Mouse (Mus musculus): ENCODE results near the gene Cep19. TPM values are rescaled to one million over a fixed set of nuclear protein-coding genes. Genes with fewer than 3 reads are reported as not detected.

Cep19 gene
- polyA plus RNA-seq, 1 experiment = 13.0 TPM

GRCm38 (mm10) chr16:32098897-32099637 is 533 bp upstream of the Cep19 start:
- TF ChIP-seq CTCF (IDR thresholded peaks at IDR 0.05; ENCODE audit: low read depth, low read length) (no peak), EP300 (IDR thresholded peaks at IDR 0.05; ENCODE audit: insufficient read depth, low read depth, low read length) (no peak), POLR2A (IDR thresholded peaks at IDR 0.05; ENCODE audit: insufficient read depth, low read length) (no peak)
- Histone ChIP-seq H3K27me3 (ENCODE audit: control insufficient read depth, insufficient read depth, low read length, poor library complexity, severe bottlenecking) (no peaks in the 10 kb centered on the region), H3K27ac (ENCODE audit: insufficient read depth, low read length) (no peak overlapping the region), H3K4me1 (ENCODE audit: control insufficient read depth, insufficient read depth, low read length) (no peaks in the 10 kb centered on the region), H3K4me3 (ENCODE audit: low read depth, low read length) (peak overlapping the region; percentile 68), H3K9ac (ENCODE audit: low read depth, poor library complexity, severe bottlenecking) (peak overlapping the region; percentile 61), H3K36me3 (ENCODE audit: control insufficient read depth, insufficient read depth, low read length, poor library complexity, severe bottlenecking) (no peaks in the 10 kb centered on the region), H3K9me3 (replicated peaks; ENCODE audit: control insufficient read depth, insufficient read depth, low read length, poor library complexity, severe bottlenecking) (no peaks in the 10 kb centered on the region)

GRCm38 (mm10) chr16:32102295-32102694 is 2.7 kb downstream of the Cep19 start:
- no peaks in the 10 kb centered on the region for H3K27me3 ChIP-seq (ENCODE audit: control insufficient read depth, insufficient read depth, low read length, poor library complexity, severe bottlenecking)
- no peak overlapping the region for H3K4me3 ChIP-seq (ENCODE audit: low read depth, low read length)
- TF ChIP-seq CTCF (IDR thresholded peaks at IDR 0.05; ENCODE audit: low read depth, low read length) (no peak), EP300 (IDR thresholded peaks at IDR 0.05; ENCODE audit: insufficient read depth, low read depth, low read length) (no peak), POLR2A (IDR thresholded peaks at IDR 0.05; ENCODE audit: insufficient read depth, low read length) (no peak)
- H3K36me3 ChIP-seq (ENCODE audit: control insufficient read depth, insufficient read depth, low read length, poor library complexity, severe bottlenecking) = peaks cover 2% of the 10 kb centered on the region; the same call in 1 of the 2 replicates
- 0 out of 2 replicates have a peak, but pooled peaks cover 3% of the 10 kb centered on the region for H3K9me3 ChIP-seq (replicated peaks; ENCODE audit: control insufficient read depth, insufficient read depth, low read length, poor library complexity, severe bottlenecking)
- H3K27ac ChIP-seq (ENCODE audit: insufficient read depth, low read length) = no peak overlapping the region
- H3K4me1 ChIP-seq (ENCODE audit: control insufficient read depth, insufficient read depth, low read length) = no peaks in the 10 kb centered on the region
- no peak overlapping the region for H3K9ac ChIP-seq (ENCODE audit: low read depth, poor library complexity, severe bottlenecking)

GRCm38 (mm10) chr16:32105698-32106097 is 6.1 kb downstream of the Cep19 start:
- H3K27me3 ChIP-seq (ENCODE audit: control insufficient read depth, insufficient read depth, low read length, poor library complexity, severe bottlenecking) = no peaks in the 10 kb centered on the region
- no peak overlapping the region for H3K9ac ChIP-seq (ENCODE audit: low read depth, poor library complexity, severe bottlenecking)
- H3K9me3 ChIP-seq (replicated peaks; ENCODE audit: control insufficient read depth, insufficient read depth, low read length, poor library complexity, severe bottlenecking) = 0 out of 2 replicates have a peak, but pooled peaks cover 3% of the 10 kb centered on the region
- peaks cover 5% of the 10 kb centered on the region; the same call in 1 of the 2 replicates for H3K36me3 ChIP-seq (ENCODE audit: control insufficient read depth, insufficient read depth, low read length, poor library complexity, severe bottlenecking)
- no peak overlapping the region for H3K27ac ChIP-seq (ENCODE audit: insufficient read depth, low read length)
- H3K4me1 ChIP-seq (ENCODE audit: control insufficient read depth, insufficient read depth, low read length) = no peaks in the 10 kb centered on the region
- H3K4me3 ChIP-seq (ENCODE audit: low read depth, low read length) = no peak overlapping the region
- peak; percentile 46 for TF ChIP-seq CTCF (IDR thresholded peaks at IDR 0.05; ENCODE audit: low read depth, low read length)
- TF ChIP-seq POLR2A (IDR thresholded peaks at IDR 0.05; ENCODE audit: insufficient read depth, low read length) = no peak
- TF ChIP-seq EP300 (IDR thresholded peaks at IDR 0.05; ENCODE audit: insufficient read depth, low read depth, low read length) = no peak

GRCm38 (mm10) chr16:32107342-32108045 is 7.9 kb downstream of the Cep19 start:
- Histone ChIP-seq H3K4me1 (ENCODE audit: control insufficient read depth, insufficient read depth, low read length) (peaks cover under 1% of the 10 kb centered on the region), H3K9ac (ENCODE audit: low read depth, poor library complexity, severe bottlenecking) (no peak overlapping the region), H3K27ac (ENCODE audit: insufficient read depth, low read length) (no peak overlapping the region), H3K9me3 (replicated peaks; ENCODE audit: control insufficient read depth, insufficient read depth, low read length, poor library complexity, severe bottlenecking) (0 out of 2 replicates have a peak, but pooled peaks cover 3% of the 10 kb centered on the region), H3K4me3 (ENCODE audit: low read depth, low read length) (no peak overlapping the region), H3K27me3 (ENCODE audit: control insufficient read depth, insufficient read depth, low read length, poor library complexity, severe bottlenecking) (no peaks in the 10 kb centered on the region), H3K36me3 (ENCODE audit: control insufficient read depth, insufficient read depth, low read length, poor library complexity, severe bottlenecking) (peaks cover 5% of the 10 kb centered on the region; the same call in 1 of the 2 replicates)
- TF ChIP-seq CTCF (IDR thresholded peaks at IDR 0.05; ENCODE audit: low read depth, low read length) (no peak), POLR2A (IDR thresholded peaks at IDR 0.05; ENCODE audit: insufficient read depth, low read length) (no peak), EP300 (IDR thresholded peaks at IDR 0.05; ENCODE audit: insufficient read depth, low read depth, low read length) (no peak)

GRCm38 (mm10) chr16:32108170-32108569 is 8.6 kb downstream of the Cep19 start:
- TF ChIP-seq CTCF (IDR thresholded peaks at IDR 0.05; ENCODE audit: low read depth, low read length) (peak; percentile 56), EP300 (IDR thresholded peaks at IDR 0.05; ENCODE audit: insufficient read depth, low read depth, low read length) (no peak), POLR2A (IDR thresholded peaks at IDR 0.05; ENCODE audit: insufficient read depth, low read length) (no peak)
- Histone ChIP-seq H3K4me1 (ENCODE audit: control insufficient read depth, insufficient read depth, low read length) (peaks cover 2% of the 10 kb centered on the region), H3K9me3 (replicated peaks; ENCODE audit: control insufficient read depth, insufficient read depth, low read length, poor library complexity, severe bottlenecking) (0 out of 2 replicates have a peak, but pooled peaks cover 3% of the 10 kb centered on the region), H3K27ac (ENCODE audit: insufficient read depth, low read length) (no peak overlapping the region), H3K9ac (ENCODE audit: low read depth, poor library complexity, severe bottlenecking) (no peak overlapping the region), H3K36me3 (ENCODE audit: control insufficient read depth, insufficient read depth, low read length, poor library complexity, severe bottlenecking) (peaks cover 5% of the 10 kb centered on the region; the same call in 1 of the 2 replicates), H3K27me3 (ENCODE audit: control insufficient read depth, insufficient read depth, low read length, poor library complexity, severe bottlenecking) (no peaks in the 10 kb centered on the region), H3K4me3 (ENCODE audit: low read depth, low read length) (no peak overlapping the region)
